Mouse (Mus musculus): ENCODE results near the gene Dhrs4. TPM values are rescaled to one million over a fixed set of nuclear protein-coding genes. Genes with fewer than 3 reads are reported as not detected.

The Dhrs4 gene
- polyA plus RNA-seq, 1 experiment from 2014 or later = 53.7 TPM

GRCm38 (mm10) chr14:55511037-55511436, 32.5 kb downstream of the Dhrs4 start:
- Histone ChIP-seq H3K4me1 (replicated peaks; ENCODE audit: control insufficient read depth, insufficient read depth) (no peaks in the 10 kb centered on the region), H3K4me3 (ENCODE audit: low read depth, low read length) (no peak overlapping the region), H3K27ac (replicated peaks) (no peak overlapping the region), H3K27me3 (ENCODE audit: control insufficient read depth, insufficient read depth, low read length) (no peaks in the 10 kb centered on the region), H3K9ac (ENCODE audit: low read length) (no peak overlapping the region), H3K4me2 (replicated peaks; ENCODE audit: low read depth) (no peak overlapping the region), H3K9me3 (ENCODE audit: control insufficient read depth, low read length) (no peaks in the 10 kb centered on the region), H3K36me3 (ENCODE audit: control insufficient read depth, insufficient read depth, low read length) (no peaks in the 10 kb centered on the region)
- TF ChIP-seq EP300 (optimal IDR thresholded peaks at IDR 0.05) (no peak), CTCF (IDR thresholded peaks at IDR 0.05; ENCODE audit: low read depth) (no peak)
- 47% methylated on average over 7 of the region's 7 CpGs for WGBS
- DNase-seq (ENCODE audit: low spot score) (no peak), ATAC-seq (ENCODE audit: low FRiP score, low TSS enrichment) (peak; percentile 30; the same call in 1 of the 2 replicates)

- no peaks in the 10 kb centered on the region for H3K4me1 ChIP-seq (replicated peaks; ENCODE audit: control insufficient read depth, insufficient read depth)
- H3K27ac ChIP-seq (replicated peaks) = no peak overlapping the region
- no peak for TF ChIP-seq CTCF (IDR thresholded peaks at IDR 0.05; ENCODE audit: low read depth)
- no peak for TF ChIP-seq EP300 (optimal IDR thresholded peaks at IDR 0.05)
- 51% methylated on average over 10 of the region's 10 CpGs for WGBS
- no peaks in the 10 kb centered on the region for H3K9me3 ChIP-seq (ENCODE audit: control insufficient read depth, low read length)
- H3K9ac ChIP-seq (ENCODE audit: low read length) = no peak overlapping the region
- ATAC-seq (ENCODE audit: low FRiP score, low TSS enrichment) (no peak), DNase-seq (ENCODE audit: low spot score) (no peak)
- no peaks in the 10 kb centered on the region for H3K27me3 ChIP-seq (ENCODE audit: control insufficient read depth, insufficient read depth, low read length)
- no peak overlapping the region for H3K4me2 ChIP-seq (replicated peaks; ENCODE audit: low read depth)
- no peak overlapping the region for H3K4me3 ChIP-seq (ENCODE audit: low read depth, low read length)
- H3K36me3 ChIP-seq (ENCODE audit: control insufficient read depth, insufficient read depth, low read length) = no peaks in the 10 kb centered on the region
Observed at GRCm38 (mm10) chr14:55513927-55514326, 35.4 kb downstream of the Dhrs4 start.

GRCm38 (mm10) chr14:55515846-55516245, 37.3 kb downstream of the Dhrs4 start:
- Histone ChIP-seq H3K27me3 (ENCODE audit: control insufficient read depth, insufficient read depth, low read length) (no peaks in the 10 kb centered on the region), H3K9ac (ENCODE audit: low read length) (no peak overlapping the region), H3K4me2 (replicated peaks; ENCODE audit: low read depth) (no peak overlapping the region), H3K27ac (replicated peaks) (no peak overlapping the region), H3K4me3 (ENCODE audit: low read depth, low read length) (no peak overlapping the region), H3K36me3 (ENCODE audit: control insufficient read depth, insufficient read depth, low read length) (no peaks in the 10 kb centered on the region), H3K4me1 (replicated peaks; ENCODE audit: control insufficient read depth, insufficient read depth) (no peaks in the 10 kb centered on the region), H3K9me3 (ENCODE audit: control insufficient read depth, low read length) (no peaks in the 10 kb centered on the region)
- WGBS = 83% methylated on average over 4 of the region's 4 CpGs
- TF ChIP-seq CTCF (IDR thresholded peaks at IDR 0.05; ENCODE audit: low read depth) = no peak
- TF ChIP-seq EP300 (optimal IDR thresholded peaks at IDR 0.05) = no peak
- no peak for DNase-seq (ENCODE audit: low spot score)
- ATAC-seq (ENCODE audit: low FRiP score, low TSS enrichment) = no peak

GRCm38 (mm10) chr14:55518897-55519296, 40.3 kb downstream of the Dhrs4 start:
- no peak overlapping the region for H3K4me2 ChIP-seq (replicated peaks; ENCODE audit: low read depth)
- no peak for TF ChIP-seq EP300 (optimal IDR thresholded peaks at IDR 0.05)
- TF ChIP-seq CTCF (IDR thresholded peaks at IDR 0.05; ENCODE audit: low read depth) = no peak
- ATAC-seq (ENCODE audit: low FRiP score, low TSS enrichment) (no peak), DNase-seq (ENCODE audit: low spot score) (no peak)
- no peak overlapping the region for H3K9ac ChIP-seq (ENCODE audit: low read length)
- H3K4me1 ChIP-seq (replicated peaks; ENCODE audit: control insufficient read depth, insufficient read depth) = no peaks in the 10 kb centered on the region
- H3K9me3 ChIP-seq (ENCODE audit: control insufficient read depth, low read length) = no peaks in the 10 kb centered on the region
- H3K27me3 ChIP-seq (ENCODE audit: control insufficient read depth, insufficient read depth, low read length) = no peaks in the 10 kb centered on the region
- 71% methylated on average over 2 of the region's 2 CpGs for WGBS
- H3K27ac ChIP-seq (replicated peaks) = no peak overlapping the region
- H3K36me3 ChIP-seq (ENCODE audit: control insufficient read depth, insufficient read depth, low read length) = no peaks in the 10 kb centered on the region
- H3K4me3 ChIP-seq (ENCODE audit: low read depth, low read length) = no peak overlapping the region

- TF ChIP-seq EP300 (optimal IDR thresholded peaks at IDR 0.05) (no peak), CTCF (IDR thresholded peaks at IDR 0.05; ENCODE audit: low read depth) (no peak)
Observed at GRCm38 (mm10) chr14:55519604-55520003, 41.0 kb downstream of the Dhrs4 start.

GRCm38 (mm10) chr14:55520451-55521361, 42.1 kb downstream of the Dhrs4 start:
- no peaks in the 10 kb centered on the region for H3K36me3 ChIP-seq (ENCODE audit: control insufficient read depth, insufficient read depth, low read length)
- ATAC-seq (ENCODE audit: low FRiP score, low TSS enrichment) (0 out of 2 replicates have a peak, but pooled peaks have one; percentile 33), DNase-seq (ENCODE audit: low spot score) (peak; percentile 38)
- peak overlapping the region; percentile 52 for H3K9ac ChIP-seq (ENCODE audit: low read length)
- TF ChIP-seq EP300 (optimal IDR thresholded peaks at IDR 0.05) (no peak), CTCF (IDR thresholded peaks at IDR 0.05; ENCODE audit: low read depth) (peak; percentile 39)
- H3K4me1 ChIP-seq (replicated peaks; ENCODE audit: control insufficient read depth, insufficient read depth) = no peaks in the 10 kb centered on the region
- H3K4me3 ChIP-seq (ENCODE audit: low read depth, low read length) = peak overlapping the region; percentile 36
- H3K27ac ChIP-seq (replicated peaks) = no peak overlapping the region
- WGBS = under 1% methylated on average over 61 of the region's 61 CpGs
- H3K9me3 ChIP-seq (ENCODE audit: control insufficient read depth, low read length) = no peaks in the 10 kb centered on the region
- H3K4me2 ChIP-seq (replicated peaks; ENCODE audit: low read depth) = peak overlapping the region; percentile 62
- H3K27me3 ChIP-seq (ENCODE audit: control insufficient read depth, insufficient read depth, low read length) = no peaks in the 10 kb centered on the region

More at GRCm38 (mm10) chr14:55519604-55520003, 41.0 kb downstream of the Dhrs4 start:
- DNase-seq (ENCODE audit: low spot score) (no peak), ATAC-seq (ENCODE audit: low FRiP score, low TSS enrichment) (no peak)
- H3K27me3 ChIP-seq (ENCODE audit: control insufficient read depth, insufficient read depth, low read length) = no peaks in the 10 kb centered on the region
- no peak overlapping the region for H3K27ac ChIP-seq (replicated peaks)
- no peak overlapping the region for H3K4me3 ChIP-seq (ENCODE audit: low read depth, low read length)
- H3K4me1 ChIP-seq (replicated peaks; ENCODE audit: control insufficient read depth, insufficient read depth) = no peaks in the 10 kb centered on the region
- no peaks in the 10 kb centered on the region for H3K9me3 ChIP-seq (ENCODE audit: control insufficient read depth, low read length)
- no peak overlapping the region for H3K4me2 ChIP-seq (replicated peaks; ENCODE audit: low read depth)
- H3K36me3 ChIP-seq (ENCODE audit: control insufficient read depth, insufficient read depth, low read length) = no peaks in the 10 kb centered on the region
- WGBS = 72% methylated on average over 4 of the region's 4 CpGs
- H3K9ac ChIP-seq (ENCODE audit: low read length) = no peak overlapping the region

Measured in stomach, postnatal 0 days (tissue).